Mouse (Mus musculus): ENCODE data around the gene Hsf4. TPM values are rescaled to one million over a fixed set of nuclear protein-coding genes. Genes with fewer than 3 reads are reported as not detected.
"Not testable (repeated sequence)": the region's sequence is repeated elsewhere in the genome, so short reads cannot be mapped to it uniquely, and the experiment has no call there.

Hsf4 gene
- polyA plus RNA-seq, 1 experiment from 2014 or later, result 0.09 TPM

GRCm38 (mm10) chr8:105280567-105280966 is 11.0 kb downstream of the Hsf4 start:
- Histone ChIP-seq H3K4me1 (replicated peaks) (peaks cover 34% of the 10 kb centered on the region), H3K36me3 (peaks cover 51% of the 10 kb centered on the region), H3K27ac (no peak overlapping the region), H3K4me3 (no peak overlapping the region), H3K9me3 (no peaks in the 10 kb centered on the region), H3K27me3 (ENCODE audit: insufficient read depth, poor library complexity, severe bottlenecking) (peaks cover 97% of the 10 kb centered on the region)
- 60% methylated on average over 3 of the region's 3 CpGs for WGBS
- no peak for DNase-seq (ENCODE audit: low spot score)

GRCm38 (mm10) chr8:105281821-105282220 is 12.2 kb downstream of the Hsf4 start:
- peaks cover 93% of the 10 kb centered on the region for H3K27me3 ChIP-seq (ENCODE audit: insufficient read depth, poor library complexity, severe bottlenecking)
- 91% methylated on average over 12 of the region's 12 CpGs for WGBS
- no peak overlapping the region for H3K4me3 ChIP-seq
- no peak for DNase-seq (ENCODE audit: low spot score)
- no peaks in the 10 kb centered on the region for H3K9me3 ChIP-seq
- no peak overlapping the region for H3K27ac ChIP-seq
- peaks cover 56% of the 10 kb centered on the region for H3K36me3 ChIP-seq
- peaks cover 28% of the 10 kb centered on the region for H3K4me1 ChIP-seq (replicated peaks)

- H3K36me3 ChIP-seq, result peaks cover 56% of the 10 kb centered on the region
- WGBS, result 84% methylated on average over 4 of the region's 4 CpGs
These were observed 12.6 kb downstream of the Hsf4 start for GRCm38 (mm10) chr8:105282239-105282638.

GRCm38 (mm10) chr8:105283074-105283473 is 13.5 kb downstream of the Hsf4 start:
- no peak for DNase-seq (ENCODE audit: low spot score)
- 24% methylated on average over 23 of the region's 23 CpGs for WGBS
- Histone ChIP-seq H3K36me3 (peaks cover 56% of the 10 kb centered on the region), H3K27me3 (ENCODE audit: insufficient read depth, poor library complexity, severe bottlenecking) (peaks cover 81% of the 10 kb centered on the region), H3K4me1 (replicated peaks) (peaks cover 36% of the 10 kb centered on the region), H3K9me3 (no peaks in the 10 kb centered on the region), H3K4me3 (no peak overlapping the region), H3K27ac (no peak overlapping the region)

More at GRCm38 (mm10) chr8:105282239-105282638, 12.6 kb downstream of the Hsf4 start:
- H3K27me3 ChIP-seq (ENCODE audit: insufficient read depth, poor library complexity, severe bottlenecking), result peaks cover 89% of the 10 kb centered on the region
- peaks cover 29% of the 10 kb centered on the region for H3K4me1 ChIP-seq (replicated peaks)
- DNase-seq (ENCODE audit: low spot score), result no peak
- H3K4me3 ChIP-seq, result no peak overlapping the region
- no peaks in the 10 kb centered on the region for H3K9me3 ChIP-seq
- no peak overlapping the region for H3K27ac ChIP-seq

GRCm38 (mm10) chr8:105285514-105285913 is 15.9 kb downstream of the Hsf4 start:
- Histone ChIP-seq H3K9me3 (no peaks in the 10 kb centered on the region), H3K4me3 (no peak overlapping the region), H3K27ac (no peak overlapping the region), H3K4me1 (replicated peaks) (peaks cover 51% of the 10 kb centered on the region), H3K27me3 (ENCODE audit: insufficient read depth, poor library complexity, severe bottlenecking) (peaks cover 66% of the 10 kb centered on the region), H3K36me3 (peaks cover 49% of the 10 kb centered on the region)
- DNase-seq (ENCODE audit: low spot score), result no peak
- 44% methylated on average over 12 of the region's 12 CpGs for WGBS

GRCm38 (mm10) chr8:105286907-105287306 is 17.3 kb downstream of the Hsf4 start:
- H3K36me3 ChIP-seq, result peaks cover 39% of the 10 kb centered on the region
- peaks cover 61% of the 10 kb centered on the region for H3K27me3 ChIP-seq (ENCODE audit: insufficient read depth, poor library complexity, severe bottlenecking)
- no peak overlapping the region for H3K4me3 ChIP-seq
- no peaks in the 10 kb centered on the region for H3K9me3 ChIP-seq
- no peak for DNase-seq (ENCODE audit: low spot score)
- no peak overlapping the region for H3K27ac ChIP-seq
- H3K4me1 ChIP-seq (replicated peaks), result peaks cover 57% of the 10 kb centered on the region
- whole genome bisulfite sequencing, result 88% methylated on average over 4 of the region's 4 CpGs

- 87% methylated on average over 5 of the region's 5 CpGs for WGBS
- H3K4me3 ChIP-seq, result peak overlapping the region; percentile 54
- DNase-seq (ENCODE audit: low spot score), result no peak
These were observed 18.6 kb downstream of the Hsf4 start for GRCm38 (mm10) chr8:105288231-105288630.

GRCm38 (mm10) chr8:105288958-105289732 is 19.5 kb downstream of the Hsf4 start:
- under 1% methylated on average over 53 of the region's 53 CpGs for WGBS
- H3K36me3 ChIP-seq, result peaks cover 18% of the 10 kb centered on the region
- H3K27ac ChIP-seq, result peak overlapping the region; percentile 91
- peaks cover 54% of the 10 kb centered on the region for H3K4me1 ChIP-seq (replicated peaks)
- peaks cover 50% of the 10 kb centered on the region for H3K27me3 ChIP-seq (ENCODE audit: insufficient read depth, poor library complexity, severe bottlenecking)
- H3K9me3 ChIP-seq, result no peaks in the 10 kb centered on the region
- DNase-seq (ENCODE audit: low spot score), result peak; percentile 95
- peak overlapping the region; percentile 54 for H3K4me3 ChIP-seq

More at GRCm38 (mm10) chr8:105288231-105288630, 18.6 kb downstream of the Hsf4 start:
- Histone ChIP-seq H3K9me3 (no peaks in the 10 kb centered on the region), H3K36me3 (peaks cover 25% of the 10 kb centered on the region), H3K4me1 (replicated peaks) (peaks cover 54% of the 10 kb centered on the region), H3K27ac (0 out of 2 replicates have a peak overlapping the region, but pooled peaks have one; percentile 91), H3K27me3 (ENCODE audit: insufficient read depth, poor library complexity, severe bottlenecking) (peaks cover 54% of the 10 kb centered on the region)

GRCm38 (mm10) chr8:105289805-105290460 is 20.3 kb downstream of the Hsf4 start, which contains the start of gene 4931428F04Rik:
4931428F04Rik (minus strand) TSS chr8:105289864.
- 2% methylated on average over 43 of the region's 43 CpGs for WGBS
- Histone ChIP-seq H3K36me3 (peaks cover 12% of the 10 kb centered on the region), H3K27ac (peak within 1 kb of the TSS; percentile 91), H3K4me3 (peak within 1 kb of the TSS; percentile 54), H3K9me3 (no peaks in the 10 kb centered on the region), H3K27me3 (ENCODE audit: insufficient read depth, poor library complexity, severe bottlenecking) (peaks cover 45% of the 10 kb centered on the region), H3K4me1 (replicated peaks) (peaks cover 54% of the 10 kb centered on the region)
- DNase-seq (ENCODE audit: low spot score), result peak; percentile 71

- Histone ChIP-seq H3K36me3 (peaks cover 4% of the 10 kb centered on the region; the same call in 1 of the 2 replicates), H3K9me3 (no peaks in the 10 kb centered on the region), H3K27me3 (ENCODE audit: insufficient read depth, poor library complexity, severe bottlenecking) (peaks cover 44% of the 10 kb centered on the region), H3K27ac (0 out of 2 replicates have a peak overlapping the region, but pooled peaks have one; percentile 91), H3K4me3 (peak overlapping the region; percentile 54), H3K4me1 (replicated peaks) (peaks cover 48% of the 10 kb centered on the region)
- DNase-seq (ENCODE audit: low spot score), result peak; percentile 89
- 9% methylated on average over 31 of the region's 31 CpGs for WGBS
These were observed 21.1 kb downstream of the Hsf4 start for GRCm38 (mm10) chr8:105290554-105291314.

GRCm38 (mm10) chr8:105291364-105291763 is 21.8 kb downstream of the Hsf4 start:
- H3K4me3 ChIP-seq; H3K27ac ChIP-seq; DNase-seq (ENCODE audit: low spot score); H3K9me3 ChIP-seq; H3K36me3 ChIP-seq: not testable (repeated sequence)
- WGBS, result 89% methylated on average over 8 of the region's 8 CpGs
- peaks cover 40% of the 10 kb centered on the region for H3K27me3 ChIP-seq (ENCODE audit: insufficient read depth, poor library complexity, severe bottlenecking)
- H3K4me1 ChIP-seq (replicated peaks), result peaks cover 47% of the 10 kb centered on the region

GRCm38 (mm10) chr8:105291802-105292201 is 22.2 kb downstream of the Hsf4 start:
- not testable (repeated sequence) for H3K9me3 ChIP-seq; H3K27ac ChIP-seq; H3K4me3 ChIP-seq; H3K36me3 ChIP-seq; DNase-seq (ENCODE audit: low spot score)
- H3K27me3 ChIP-seq (ENCODE audit: insufficient read depth, poor library complexity, severe bottlenecking), result peaks cover 36% of the 10 kb centered on the region
- 72% methylated on average over 3 of the region's 3 CpGs for WGBS
- H3K4me1 ChIP-seq (replicated peaks), result peaks cover 47% of the 10 kb centered on the region

All from hindbrain, embryonic 10.5 days (tissue).